Mouse (Mus musculus): ENCODE measurements around the gene Pax2. TPM values are rescaled to one million over a fixed set of nuclear protein-coding genes. Genes with fewer than 3 reads are reported as not detected.
A peak's percentile ranks its signal among the peaks of the same experiment; 100 is the strongest.

Pax2 gene
- polyA plus RNA-seq, 1 experiment from 2014 or later: 1.7 TPM

DNA sequence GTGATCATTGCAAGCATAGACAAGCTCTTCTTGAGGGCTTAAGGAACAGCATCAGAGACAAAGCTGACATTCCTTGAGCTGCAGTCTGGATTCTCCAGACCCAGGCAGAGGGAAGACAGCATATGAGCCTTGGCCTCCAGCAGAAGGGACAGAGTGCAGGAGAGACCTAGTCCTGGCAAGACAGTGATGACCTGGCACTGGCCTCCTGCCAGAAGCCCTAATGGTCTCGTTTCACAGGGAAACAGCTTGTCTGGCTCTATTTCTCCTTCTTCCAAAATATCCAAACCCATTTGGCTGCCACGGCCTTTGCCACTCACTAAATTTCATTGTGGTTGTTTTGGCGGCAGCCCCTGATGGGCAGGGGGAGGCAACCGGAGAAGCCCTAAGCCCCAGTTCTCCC lies 36.1 kb downstream of the Pax2 start:
- ATAC-seq (ENCODE audit: low FRiP score, low TSS enrichment) (no peak), DNase-seq (no peak)
- H3K9ac ChIP-seq (replicated peaks; ENCODE audit: low read length): no peak overlapping the region
- H3K27ac ChIP-seq (replicated peaks; ENCODE audit: low read depth, low read length): no peak overlapping the region
- no peaks in the 10 kb centered on the region for H3K36me3 ChIP-seq (ENCODE audit: control insufficient read depth, insufficient read depth, low read length)
- no peak overlapping the region for H3K4me2 ChIP-seq (ENCODE audit: low read length)
- peaks cover 5% of the 10 kb centered on the region for H3K4me1 ChIP-seq (ENCODE audit: control insufficient read depth, insufficient read depth, low read length)
- H3K27me3 ChIP-seq (ENCODE audit: control insufficient read depth, insufficient read depth, low read length): no peaks in the 10 kb centered on the region
- 83% methylated on average over 4 of the region's 4 CpGs for WGBS
- no peaks in the 10 kb centered on the region for H3K9me3 ChIP-seq (ENCODE audit: control insufficient read depth, low read length)
- H3K4me3 ChIP-seq (replicated peaks; ENCODE audit: low read depth, low read length): no peak overlapping the region

GRCm38 (mm10) chr19:44797110-44798060 lies 41.5 kb downstream of the Pax2 start:
- Histone ChIP-seq H3K4me2 (ENCODE audit: low read length) (peak overlapping the region; percentile 21), H3K27me3 (ENCODE audit: control insufficient read depth, insufficient read depth, low read length) (no peaks in the 10 kb centered on the region), H3K4me1 (ENCODE audit: control insufficient read depth, insufficient read depth, low read length) (peaks cover 17% of the 10 kb centered on the region), H3K36me3 (ENCODE audit: control insufficient read depth, insufficient read depth, low read length) (no peaks in the 10 kb centered on the region), H3K9me3 (ENCODE audit: control insufficient read depth, low read length) (no peaks in the 10 kb centered on the region), H3K27ac (replicated peaks; ENCODE audit: low read depth, low read length) (peak overlapping the region; percentile 81), H3K9ac (replicated peaks; ENCODE audit: low read length) (no peak overlapping the region; the same call in 1 of the 2 replicates), H3K4me3 (replicated peaks; ENCODE audit: low read depth, low read length) (no peak overlapping the region)
- DNase-seq (peak; percentile 63), ATAC-seq (ENCODE audit: low FRiP score, low TSS enrichment) (no peak)
- WGBS: 26% methylated on average over 21 of the region's 21 CpGs

GRCm38 (mm10) chr19:44798731-44799130 lies 42.9 kb downstream of the Pax2 start:
- Histone ChIP-seq H3K4me3 (replicated peaks; ENCODE audit: low read depth, low read length) (no peak overlapping the region), H3K9me3 (ENCODE audit: control insufficient read depth, low read length) (no peaks in the 10 kb centered on the region), H3K27me3 (ENCODE audit: control insufficient read depth, insufficient read depth, low read length) (no peaks in the 10 kb centered on the region), H3K9ac (replicated peaks; ENCODE audit: low read length) (no peak overlapping the region), H3K4me1 (ENCODE audit: control insufficient read depth, insufficient read depth, low read length) (peaks cover 17% of the 10 kb centered on the region), H3K36me3 (ENCODE audit: control insufficient read depth, insufficient read depth, low read length) (no peaks in the 10 kb centered on the region), H3K27ac (replicated peaks; ENCODE audit: low read depth, low read length) (no peak overlapping the region), H3K4me2 (ENCODE audit: low read length) (no peak overlapping the region)
- WGBS: 82% methylated on average over 6 of the region's 6 CpGs
- ATAC-seq (ENCODE audit: low FRiP score, low TSS enrichment): no peak
- no peak for DNase-seq

DNA sequence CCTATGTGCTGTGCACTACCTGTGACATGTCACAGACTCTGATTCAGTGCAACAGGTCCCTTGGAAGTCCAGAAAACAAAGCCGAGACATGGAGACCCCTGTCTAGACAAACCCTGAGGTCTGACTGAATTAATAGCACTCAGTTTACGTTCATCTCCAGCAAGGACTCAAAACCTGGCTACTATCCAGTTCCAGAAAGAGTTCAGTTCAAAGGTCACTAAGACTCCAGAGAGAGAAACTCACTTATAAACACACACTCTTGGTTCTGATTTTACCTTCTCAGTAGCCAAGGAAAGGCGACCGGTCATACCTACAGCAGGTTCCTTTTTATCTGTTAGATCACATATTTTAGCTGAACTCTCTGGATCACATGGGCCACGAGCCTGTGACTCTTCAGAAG lies 43.3 kb downstream of the Pax2 start:
- H3K9ac ChIP-seq (replicated peaks; ENCODE audit: low read length): no peak overlapping the region
- H3K9me3 ChIP-seq (ENCODE audit: control insufficient read depth, low read length): no peaks in the 10 kb centered on the region

DNA sequence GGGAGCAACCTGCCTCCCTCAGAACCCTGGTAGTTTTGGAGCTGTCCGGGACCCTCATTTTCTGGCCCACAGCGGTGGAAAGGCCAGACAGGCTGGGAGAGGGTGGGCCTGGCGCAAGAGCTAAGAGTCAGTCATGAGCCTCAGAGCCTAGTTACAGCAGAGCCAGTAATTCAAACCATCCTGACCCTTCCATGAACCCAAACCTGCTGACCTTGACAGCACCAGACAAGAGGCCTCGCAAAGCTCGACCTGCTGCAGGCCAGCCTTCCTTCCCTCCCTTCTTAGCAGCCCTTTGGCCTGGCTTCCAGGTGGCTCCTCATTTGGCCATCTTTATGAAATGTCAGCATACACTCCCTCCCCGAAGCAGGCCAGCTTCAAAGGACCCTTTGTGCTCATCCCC lies 44.5 kb downstream of the Pax2 start:
- H3K9ac ChIP-seq (replicated peaks; ENCODE audit: low read length): no peak overlapping the region
- H3K4me3 ChIP-seq (replicated peaks; ENCODE audit: low read depth, low read length): no peak overlapping the region
- no peaks in the 10 kb centered on the region; the same call in 1 of the 2 replicates for H3K27me3 ChIP-seq (ENCODE audit: control insufficient read depth, insufficient read depth, low read length)
- peaks cover 17% of the 10 kb centered on the region for H3K4me1 ChIP-seq (ENCODE audit: control insufficient read depth, insufficient read depth, low read length)
- H3K36me3 ChIP-seq (ENCODE audit: control insufficient read depth, insufficient read depth, low read length): no peaks in the 10 kb centered on the region
- H3K9me3 ChIP-seq (ENCODE audit: control insufficient read depth, low read length): no peaks in the 10 kb centered on the region
- H3K27ac ChIP-seq (replicated peaks; ENCODE audit: low read depth, low read length): no peak overlapping the region
- ATAC-seq (ENCODE audit: low FRiP score, low TSS enrichment) (no peak), DNase-seq (no peak)
- 76% methylated on average over 6 of the region's 6 CpGs for WGBS
- no peak overlapping the region for H3K4me2 ChIP-seq (ENCODE audit: low read length)

More for the DNA sequence above, 43.3 kb downstream of the Pax2 start:
- ATAC-seq (ENCODE audit: low FRiP score, low TSS enrichment): no peak
- H3K4me3 ChIP-seq (replicated peaks; ENCODE audit: low read depth, low read length): no peak overlapping the region
- H3K4me2 ChIP-seq (ENCODE audit: low read length): no peak overlapping the region
- H3K27me3 ChIP-seq (ENCODE audit: control insufficient read depth, insufficient read depth, low read length): no peaks in the 10 kb centered on the region
- H3K36me3 ChIP-seq (ENCODE audit: control insufficient read depth, insufficient read depth, low read length): no peaks in the 10 kb centered on the region
- H3K4me1 ChIP-seq (ENCODE audit: control insufficient read depth, insufficient read depth, low read length): peaks cover 17% of the 10 kb centered on the region
- no peak for DNase-seq
- no peak overlapping the region for H3K27ac ChIP-seq (replicated peaks; ENCODE audit: low read depth, low read length)
- 81% methylated on average over 5 of the region's 5 CpGs for WGBS

DNA sequence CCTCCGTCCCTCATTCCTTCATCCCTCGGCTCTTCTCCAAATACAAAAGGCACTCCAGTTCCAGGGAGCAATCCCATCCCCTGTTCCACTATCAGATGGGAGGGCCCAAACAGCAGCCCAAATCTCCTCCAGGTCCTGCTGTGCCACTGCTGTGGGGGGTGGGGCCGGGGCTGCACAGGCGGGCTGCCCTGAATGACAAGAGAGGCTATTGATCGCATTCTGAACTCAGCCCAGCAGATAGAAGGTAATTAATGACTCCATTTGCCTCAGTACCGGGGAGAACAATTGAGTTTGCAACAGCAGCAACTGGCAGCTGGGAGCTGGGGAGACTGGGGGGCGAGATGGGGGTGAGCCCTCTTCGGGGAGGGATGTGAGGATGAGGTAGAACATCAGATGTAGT lies 52.9 kb downstream of the Pax2 start:
- no peak for DNase-seq

GRCm38 (mm10) chr19:44812666-44813429 lies 57.0 kb downstream of the Pax2 start:
- ATAC-seq (ENCODE audit: low FRiP score, low TSS enrichment) (no peak), DNase-seq (no peak)
- no peak overlapping the region for H3K4me3 ChIP-seq (replicated peaks; ENCODE audit: low read depth, low read length)
- WGBS: 79% methylated on average over 13 of the region's 13 CpGs
- no peaks in the 10 kb centered on the region for H3K9me3 ChIP-seq (ENCODE audit: control insufficient read depth, low read length)
- H3K4me2 ChIP-seq (ENCODE audit: low read length): no peak overlapping the region
- no peaks in the 10 kb centered on the region; the same call in 1 of the 2 replicates for H3K4me1 ChIP-seq (ENCODE audit: control insufficient read depth, insufficient read depth, low read length)
- H3K27ac ChIP-seq (replicated peaks; ENCODE audit: low read depth, low read length): no peak overlapping the region
- H3K27me3 ChIP-seq (ENCODE audit: control insufficient read depth, insufficient read depth, low read length): 0 out of 2 replicates have a peak, but pooled peaks cover 3% of the 10 kb centered on the region
- no peak overlapping the region for H3K9ac ChIP-seq (replicated peaks; ENCODE audit: low read length)
- no peaks in the 10 kb centered on the region for H3K36me3 ChIP-seq (ENCODE audit: control insufficient read depth, insufficient read depth, low read length)

More for the DNA sequence above, 52.9 kb downstream of the Pax2 start:
- Histone ChIP-seq H3K4me2 (ENCODE audit: low read length) (no peak overlapping the region), H3K4me1 (ENCODE audit: control insufficient read depth, insufficient read depth, low read length) (no peaks in the 10 kb centered on the region; the same call in 1 of the 2 replicates), H3K27me3 (ENCODE audit: control insufficient read depth, insufficient read depth, low read length) (peaks cover 8% of the 10 kb centered on the region; the same call in 1 of the 2 replicates), H3K4me3 (replicated peaks; ENCODE audit: low read depth, low read length) (no peak overlapping the region), H3K9ac (replicated peaks; ENCODE audit: low read length) (no peak overlapping the region), H3K27ac (replicated peaks; ENCODE audit: low read depth, low read length) (no peak overlapping the region), H3K9me3 (ENCODE audit: control insufficient read depth, low read length) (no peaks in the 10 kb centered on the region), H3K36me3 (ENCODE audit: control insufficient read depth, insufficient read depth, low read length) (no peaks in the 10 kb centered on the region)
- ATAC-seq (ENCODE audit: low FRiP score, low TSS enrichment): no peak
- WGBS: 5% methylated on average over 8 of the region's 8 CpGs

- WGBS: 93% methylated on average over 3 of the region's 3 CpGs
- DNase-seq (no peak), ATAC-seq (ENCODE audit: low FRiP score, low TSS enrichment) (no peak)
- Histone ChIP-seq H3K36me3 (ENCODE audit: control insufficient read depth, insufficient read depth, low read length) (no peaks in the 10 kb centered on the region), H3K27me3 (ENCODE audit: control insufficient read depth, insufficient read depth, low read length) (peaks cover 6% of the 10 kb centered on the region; the same call in 1 of the 2 replicates), H3K4me3 (replicated peaks; ENCODE audit: low read depth, low read length) (no peak overlapping the region), H3K27ac (replicated peaks; ENCODE audit: low read depth, low read length) (no peak overlapping the region), H3K4me2 (ENCODE audit: low read length) (no peak overlapping the region), H3K9me3 (ENCODE audit: control insufficient read depth, low read length) (no peaks in the 10 kb centered on the region), H3K4me1 (ENCODE audit: control insufficient read depth, insufficient read depth, low read length) (no peaks in the 10 kb centered on the region), H3K9ac (replicated peaks; ENCODE audit: low read length) (no peak overlapping the region)
These were observed 59.3 kb downstream of the Pax2 start for GRCm38 (mm10) chr19:44815111-44815510.
